Mouse (Mus musculus): ENCODE data around the gene Pdxk.
A peak's percentile ranks its signal among the peaks of the same experiment; 100 is the strongest.
"Not testable (repeated sequence)": the region's sequence is repeated elsewhere in the genome, so short reads cannot be mapped to it uniquely, and the experiment has no call there.

Pdxk gene

GRCm38 (mm10) chr10:78417888-78418287, 46.9 kb downstream of the Pdxk start:
- no peak for DNase-seq

DNA sequence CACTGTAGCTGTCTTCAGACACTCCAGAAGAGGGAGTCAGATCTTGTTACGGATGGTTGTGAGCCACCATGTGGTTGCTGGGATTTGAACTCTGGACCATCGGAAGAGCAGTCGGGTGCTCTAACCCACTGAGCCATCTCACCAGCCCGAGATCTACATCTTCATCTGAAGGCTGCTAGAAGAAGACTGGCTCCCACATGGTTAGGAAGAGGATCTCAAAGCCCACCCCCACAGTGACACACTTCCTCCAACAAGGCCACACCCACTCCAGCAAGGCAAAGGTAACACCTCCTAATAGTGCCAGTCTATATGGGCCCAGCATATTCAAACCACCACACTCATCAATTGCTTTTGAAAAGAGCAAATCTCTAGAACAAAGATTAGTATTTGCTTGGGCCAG, 49.8 kb downstream of the Pdxk start:
- not testable (repeated sequence) for DNase-seq

DNA sequence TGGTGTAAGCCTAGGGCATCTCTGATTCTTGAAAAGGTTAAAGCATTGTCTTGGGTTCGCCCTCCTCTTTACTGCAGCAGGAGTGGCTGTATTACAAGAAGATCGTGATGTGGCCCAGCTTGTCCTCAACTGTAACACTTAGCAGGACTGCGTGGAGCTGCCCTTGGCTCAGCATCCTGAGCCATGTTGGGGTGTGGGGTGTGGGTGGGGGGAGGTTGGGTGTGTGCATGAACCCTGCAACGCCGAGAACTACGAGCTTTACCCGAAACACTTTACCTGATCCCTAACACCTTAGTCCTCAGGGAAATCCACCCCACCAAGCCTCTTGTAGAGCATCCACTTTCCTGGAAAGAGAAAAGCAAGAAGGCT, 51.6 kb downstream of the Pdxk start:
- DNase-seq: no peak

DNA sequence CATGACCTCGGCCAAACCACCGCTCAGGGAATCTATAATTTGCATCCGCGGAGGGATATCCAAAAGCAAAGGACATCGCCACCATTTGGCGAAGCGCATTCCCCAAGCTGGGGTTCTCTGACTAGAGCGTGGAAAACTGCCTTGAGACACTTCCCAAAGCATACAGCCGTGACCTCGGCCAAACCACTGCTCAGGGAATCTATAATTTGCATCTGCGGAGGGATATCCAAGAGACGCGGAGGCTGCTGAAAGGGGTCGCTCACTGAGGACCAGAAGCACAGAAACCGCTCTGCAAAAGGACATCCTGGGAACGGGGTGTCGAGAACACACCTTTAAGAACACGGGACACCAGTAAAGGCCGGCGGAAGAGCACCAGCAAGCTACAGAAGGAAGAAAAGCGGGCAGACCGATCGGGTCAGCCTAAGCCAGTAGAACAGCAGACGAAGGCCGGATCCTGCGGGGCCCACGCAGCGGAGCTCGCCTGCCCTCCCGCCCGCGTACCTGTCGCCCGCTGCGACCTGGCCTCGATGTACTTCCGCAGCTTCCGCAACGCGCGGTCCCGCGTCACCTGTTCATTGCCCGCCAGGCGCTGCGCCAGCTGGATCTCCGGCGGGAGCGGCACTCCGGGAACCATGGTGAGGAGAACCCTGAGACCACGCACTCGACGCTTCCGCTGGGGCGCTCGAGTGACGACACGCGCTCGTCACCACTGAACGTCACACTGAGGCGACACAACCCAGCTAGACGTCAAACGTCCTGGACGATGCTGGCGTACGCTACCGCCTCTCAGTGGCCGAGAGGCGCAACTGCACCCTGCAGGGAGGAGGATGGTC, 52.2 kb downstream of the Pdxk start, which contains the start of gene Rrp1:
Gene Rrp1, minus strand, starts transcription at position 725 of the 833 bp plus-strand sequence.
- peak; percentile 96 for DNase-seq

- peak; percentile 15 for DNase-seq
Measured at GRCm38 (mm10) chr10:78411851-78412250, 52.9 kb downstream of the Pdxk start.

DNA sequence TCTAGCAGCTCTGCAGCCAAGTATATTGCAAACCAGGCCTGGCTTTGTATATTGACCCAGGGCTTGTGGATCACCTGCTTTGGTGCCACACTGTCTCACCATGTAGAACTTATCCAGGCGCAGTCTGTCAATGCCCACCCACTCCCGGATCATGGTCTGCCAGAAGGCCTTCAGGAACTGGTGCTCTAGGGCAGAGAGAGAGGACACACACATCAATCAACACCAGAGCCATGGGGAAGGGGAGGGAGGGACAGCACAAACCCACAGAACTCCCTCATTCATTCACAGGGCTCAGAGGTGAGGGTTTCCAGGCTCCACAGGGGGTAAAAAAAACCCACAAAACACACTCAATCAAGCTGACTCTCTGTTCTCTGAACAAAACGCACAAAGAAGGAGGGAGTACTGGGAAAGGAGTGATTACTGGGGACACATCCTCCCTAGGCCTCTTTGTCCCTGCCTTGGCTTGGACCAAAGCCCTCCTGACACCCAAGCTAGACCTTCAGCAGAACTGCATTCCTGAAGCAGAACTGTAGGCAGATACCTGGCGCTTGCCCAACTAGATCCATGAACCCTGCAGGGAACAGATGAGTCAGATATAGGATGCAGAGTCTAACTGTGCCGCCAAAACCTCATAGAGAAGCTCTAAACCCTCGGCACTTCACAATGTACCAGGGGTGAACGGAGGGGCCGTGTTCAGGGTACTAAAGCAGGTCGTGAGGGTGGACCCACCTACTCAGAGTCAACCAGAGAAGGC, 55.6 kb downstream of the Pdxk start:
- DNase-seq: no peak

DNA sequence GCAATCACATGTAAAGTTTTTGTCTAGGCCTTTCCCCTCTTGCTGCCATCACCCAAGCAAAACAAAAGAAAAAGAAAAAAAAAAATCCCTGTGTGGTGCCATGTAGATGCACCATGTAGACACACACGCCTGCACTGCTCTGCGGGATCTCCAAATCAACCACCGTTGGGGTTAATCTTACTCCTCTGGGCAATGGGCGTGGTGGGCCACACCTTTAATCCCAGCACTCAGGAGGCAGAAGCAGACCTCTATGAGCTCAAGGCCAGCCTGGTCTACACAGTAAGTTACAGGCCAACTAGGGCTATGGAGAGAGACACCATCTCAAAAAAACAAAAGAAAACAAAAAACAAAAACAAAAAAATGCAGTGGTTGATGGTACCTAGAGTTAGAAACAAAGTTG, 57.6 kb downstream of the Pdxk start:
- DNase-seq: no peak

DNA sequence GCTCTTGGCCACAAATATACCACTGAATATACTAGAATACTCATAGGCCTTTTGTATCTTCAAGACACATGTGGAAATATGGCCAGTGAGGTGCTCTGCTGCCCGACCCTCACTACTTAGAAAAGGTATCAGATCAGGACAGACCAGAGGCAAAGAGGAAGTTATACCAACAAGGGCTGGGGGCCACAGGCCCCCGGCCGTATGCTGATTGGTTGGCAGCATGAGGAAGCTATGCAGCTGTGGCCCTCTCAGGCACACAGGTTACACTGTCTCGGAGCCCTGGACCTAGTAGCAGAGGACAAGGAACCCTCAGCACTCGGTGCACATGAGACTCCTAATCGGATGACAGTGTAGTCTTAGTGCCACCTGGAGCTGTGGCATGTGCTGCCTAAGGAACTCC, 58.6 kb downstream of the Pdxk start:
- DNase-seq: no peak

DNA sequence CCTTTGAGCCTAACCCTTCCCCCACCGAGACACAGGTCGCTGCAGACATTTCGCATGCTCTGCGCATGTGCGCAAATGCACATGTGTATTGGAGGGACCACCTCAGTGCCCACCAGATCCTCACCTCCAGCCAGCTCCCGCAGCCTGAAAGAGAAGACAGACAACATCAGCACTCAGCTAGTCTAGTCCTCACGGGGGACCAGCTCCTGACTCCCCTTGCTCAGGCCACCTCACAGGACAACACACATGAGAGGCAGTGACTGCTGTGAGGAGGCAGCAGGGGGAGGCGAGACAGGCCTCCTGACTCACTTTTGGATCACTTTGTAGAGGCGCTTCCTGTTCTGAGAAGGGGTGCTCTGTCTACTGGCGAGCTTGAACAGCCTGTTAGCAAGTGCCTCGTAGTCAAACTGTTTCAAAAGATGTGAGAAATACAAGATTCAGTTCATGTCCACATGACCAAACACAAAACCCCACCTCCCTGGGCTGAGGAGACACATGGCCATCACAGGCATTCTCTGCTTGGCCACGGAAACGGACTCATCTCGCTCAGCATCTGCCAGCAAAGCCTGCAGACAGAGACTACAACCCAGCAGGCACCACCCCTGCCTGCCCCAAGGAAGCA, 62.4 kb downstream of the Pdxk start:
- no peak for DNase-seq

- no peak for DNase-seq
Measured at GRCm38 (mm10) chr10:78401127-78401526, 63.6 kb downstream of the Pdxk start.

DNA sequence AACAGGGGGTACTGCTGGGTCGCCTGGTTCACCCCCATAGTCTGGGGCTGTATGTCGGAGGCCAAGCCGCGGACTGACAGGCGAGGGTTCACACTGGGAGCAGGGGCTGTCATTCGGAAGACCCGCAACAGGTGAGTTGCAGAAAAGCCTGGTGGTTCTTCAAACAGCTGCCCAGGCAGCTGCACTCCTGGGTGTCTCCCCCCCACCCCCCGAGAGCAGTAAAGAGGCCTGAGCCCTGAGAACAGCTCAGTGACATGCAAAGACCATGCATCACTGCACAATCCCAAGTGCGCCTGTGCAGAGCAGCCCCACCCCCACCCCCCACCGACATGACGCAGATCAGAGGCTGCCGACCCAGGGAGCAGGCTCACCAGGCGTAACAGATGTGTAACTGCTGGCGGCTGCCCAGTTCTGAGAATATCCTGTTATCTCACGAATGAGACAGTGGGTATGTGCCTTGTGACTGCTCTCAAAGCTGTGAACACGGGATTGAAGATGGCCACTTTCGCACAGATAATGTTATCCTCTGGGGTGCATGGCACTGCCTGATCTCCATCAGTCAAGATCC, 65.6 kb downstream of the Pdxk start:
- peak; percentile 60 for DNase-seq

DNA sequence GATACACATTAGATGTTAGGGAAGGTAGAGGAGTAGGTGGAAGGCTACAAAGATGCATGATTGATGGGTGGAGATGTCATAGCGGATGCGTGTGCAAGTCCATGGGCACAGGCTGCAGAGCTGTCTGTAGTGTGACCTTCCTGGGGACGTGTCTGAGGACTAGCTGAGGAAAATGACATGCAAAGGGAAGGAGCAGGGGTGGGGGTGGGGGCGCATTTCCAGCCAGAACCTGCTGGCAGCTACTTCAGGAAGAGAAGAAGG, 68.2 kb downstream of the Pdxk start:
- no peak for DNase-seq

DNA sequence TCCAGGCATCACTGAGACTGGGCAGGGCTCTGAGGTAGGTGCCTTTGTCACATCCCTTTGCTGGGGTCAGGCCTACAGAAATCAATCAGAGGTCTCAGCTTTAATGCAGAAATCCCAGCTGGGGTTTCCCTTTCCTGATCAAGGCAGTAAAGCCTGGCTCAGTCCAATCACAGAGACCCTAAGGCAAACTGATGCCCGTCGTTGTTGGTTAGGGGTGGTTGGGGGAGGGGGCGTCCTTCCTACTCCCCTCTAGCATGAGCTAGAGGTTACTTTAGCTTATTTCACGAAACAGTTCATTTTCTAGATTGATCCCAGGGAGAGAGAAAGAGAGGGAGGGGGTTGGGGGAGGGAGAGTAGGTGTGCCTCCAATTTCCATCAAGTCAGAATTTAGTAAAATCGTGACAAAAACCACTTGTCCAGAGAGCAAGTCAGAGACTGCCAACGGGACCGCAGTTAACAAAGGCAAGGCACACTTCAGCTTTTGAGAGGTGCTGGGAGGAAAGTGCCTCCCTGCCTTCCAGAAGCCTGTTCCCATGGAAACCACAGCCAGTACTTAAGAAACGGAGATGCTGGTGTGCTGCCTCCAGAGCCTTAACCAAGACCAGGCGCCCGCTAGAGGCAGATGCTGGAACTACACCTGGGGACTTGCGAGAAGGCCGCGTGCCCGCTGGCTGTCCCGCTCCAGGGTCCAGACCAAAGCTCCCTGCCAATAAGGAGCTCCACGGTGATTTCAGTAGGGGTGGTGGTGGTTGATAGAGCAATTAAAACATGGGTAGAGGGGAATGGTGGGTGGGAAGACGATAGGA, 68.8 kb downstream of the Pdxk start:
- peak; percentile 95 for DNase-seq

DNA sequence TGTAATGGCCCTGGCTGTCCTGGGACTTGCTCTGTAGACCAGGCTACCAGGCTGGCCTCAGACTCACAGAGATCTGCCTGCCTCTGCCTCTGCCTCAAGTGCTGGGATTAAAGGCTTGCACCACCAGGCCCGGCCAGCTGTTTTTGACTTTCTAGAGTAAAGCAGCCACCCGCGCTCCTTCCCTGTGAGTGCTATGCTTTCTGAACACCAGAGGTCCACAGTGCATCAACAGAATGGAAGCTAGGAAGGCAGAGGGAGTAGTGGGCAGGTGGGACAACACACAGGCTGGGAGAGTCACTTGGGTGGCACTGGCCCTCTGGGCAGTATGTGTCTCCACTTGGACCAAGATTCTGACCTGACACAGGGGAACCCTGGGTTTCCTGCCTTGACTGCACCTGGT, 69.4 kb downstream of the Pdxk start:
- DNase-seq: no peak

DNA sequence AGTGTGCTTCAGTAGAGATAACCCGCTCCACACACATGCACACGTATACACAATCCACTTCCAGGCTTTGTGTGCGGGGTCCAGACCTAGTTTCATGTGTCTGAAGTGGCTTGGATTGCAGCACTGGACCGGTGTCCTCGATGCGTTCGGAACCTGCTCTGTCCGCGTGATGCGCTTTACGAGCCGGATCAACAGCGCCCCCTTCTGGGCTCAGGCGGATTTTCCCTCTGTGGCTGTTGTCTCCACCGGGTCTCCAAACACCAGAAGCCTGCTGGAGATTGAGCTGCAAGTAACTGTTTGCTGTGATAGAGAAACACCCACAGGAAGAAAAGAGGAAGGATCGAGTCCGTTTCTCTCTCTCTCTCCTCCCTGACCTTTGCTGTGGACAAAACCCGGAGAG, 72.7 kb downstream of the Pdxk start:
- peak; percentile 85 for DNase-seq

GRCm38 (mm10) chr10:78390982-78391470, 73.7 kb downstream of the Pdxk start:
- DNase-seq: no peak

- DNase-seq: no peak
Measured at GRCm38 (mm10) chr10:78388216-78388980, 76.4 kb downstream of the Pdxk start.
